Mouse (Mus musculus): ENCODE measurements around the gene Ankfy1. TPM values are rescaled to one million over a fixed set of nuclear protein-coding genes. Genes with fewer than 3 reads are reported as not detected.

Gene Ankfy1
- polyA plus RNA-seq (2015; fragmentation: Nextera tagmentation; extraction: Ambion mirVana): 10.6 and 10.9 TPM in 2 replicates

DNA sequence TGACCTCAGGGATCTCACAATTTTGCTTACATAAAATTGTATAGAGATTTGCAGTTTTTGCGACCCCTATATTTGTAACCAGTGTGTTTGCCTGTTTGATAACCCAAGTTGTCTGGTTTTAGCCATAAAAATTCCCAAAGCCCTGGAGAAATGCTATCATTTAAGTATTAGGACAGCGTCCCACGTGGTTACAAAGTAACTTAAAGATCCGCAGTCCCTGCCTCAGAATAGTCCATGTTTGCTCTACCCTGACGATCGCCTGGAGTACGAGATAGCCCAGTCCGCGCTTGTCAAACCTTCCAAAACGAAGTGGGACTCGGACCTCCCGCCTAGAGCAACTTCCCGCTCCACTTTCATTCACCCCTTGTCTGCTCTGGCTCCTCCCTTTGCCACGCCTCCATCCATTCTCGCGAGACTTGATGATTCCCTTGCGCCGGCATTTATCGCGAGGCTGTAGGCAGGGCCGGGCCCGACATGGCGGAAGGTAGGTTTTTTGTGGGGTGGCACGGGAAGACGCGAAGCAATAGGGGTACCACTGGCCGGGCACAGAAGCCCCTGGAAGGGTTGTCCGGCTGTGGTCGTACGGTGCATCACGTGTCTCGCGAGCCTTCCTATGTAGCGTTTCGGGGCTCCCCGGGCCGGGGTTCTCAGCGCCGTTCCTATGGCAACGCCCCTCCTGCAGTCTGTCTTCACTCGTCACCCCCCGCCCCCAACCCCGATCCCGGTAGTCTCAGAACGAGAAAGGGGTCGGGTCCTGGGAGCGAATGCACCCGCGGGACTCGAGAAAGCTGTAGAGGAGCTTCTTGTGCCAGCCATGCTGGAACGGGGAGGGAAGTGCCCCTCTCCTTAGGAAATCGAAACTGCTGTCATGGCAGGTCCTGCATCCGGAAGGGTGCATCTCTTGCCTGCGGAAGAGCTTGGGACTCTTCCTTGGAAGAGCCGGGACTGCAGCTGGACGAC is at the start of gene Ankfy1:
Ankfy1 (plus strand) TSS at position 456 of the 960 bp plus-strand sequence.
- Histone ChIP-seq H3K4me2 (peak within 1 kb of the TSS; percentile 82), H3K4me3 (replicated peaks) (peak within 1 kb of the TSS; percentile 94), H3K9ac (peak within 1 kb of the TSS; percentile 87), H3K27me3 (no peaks in the 10 kb centered on the region), H3K27ac (replicated peaks) (peak within 1 kb of the TSS; percentile 93), H3K9me3 (replicated peaks) (no peaks in the 10 kb centered on the region), H3K36me3 (replicated peaks) (no peaks in the 10 kb centered on the region), H3K4me1 (replicated peaks) (peaks cover 78% of the 10 kb centered on the region)
- ATAC-seq (ENCODE audit: insufficient read depth): peak; percentile 88
- WGBS (ENCODE audit: insufficient replicate concordance): under 1% methylated on average over 56 of the region's 56 CpGs

DNA sequence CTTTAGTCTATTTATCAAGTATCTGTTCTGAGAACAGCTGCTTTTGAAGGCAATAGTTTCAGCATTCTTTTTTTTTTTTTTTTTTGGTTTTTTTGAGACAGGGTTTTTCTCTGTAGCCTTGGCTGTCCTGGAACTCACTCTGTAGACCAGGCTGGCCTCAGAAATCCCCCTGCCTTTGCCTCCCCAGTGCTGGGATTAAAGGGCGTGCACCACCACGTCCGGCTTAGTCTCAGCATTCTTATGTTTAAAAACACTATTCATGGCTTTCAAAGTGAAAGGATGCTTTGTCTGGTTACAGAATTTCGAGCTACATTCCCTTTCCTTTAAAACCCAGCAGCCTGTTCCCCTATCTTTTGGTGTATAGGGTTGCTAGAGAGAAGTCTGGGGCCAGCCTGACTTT is 47.1 kb upstream of the Ankfy1 start:
- WGBS (ENCODE audit: insufficient replicate concordance): 76% methylated on average over 4 of the region's 4 CpGs
- Histone ChIP-seq H3K4me1 (replicated peaks) (no peaks in the 10 kb centered on the region), H3K9me3 (replicated peaks) (no peaks in the 10 kb centered on the region), H3K4me2 (no peak overlapping the region), H3K9ac (no peak overlapping the region), H3K36me3 (replicated peaks) (no peaks in the 10 kb centered on the region), H3K4me3 (replicated peaks) (no peak overlapping the region), H3K27me3 (no peaks in the 10 kb centered on the region), H3K27ac (replicated peaks) (no peak overlapping the region)
- ATAC-seq (ENCODE audit: insufficient read depth): no peak

DNA sequence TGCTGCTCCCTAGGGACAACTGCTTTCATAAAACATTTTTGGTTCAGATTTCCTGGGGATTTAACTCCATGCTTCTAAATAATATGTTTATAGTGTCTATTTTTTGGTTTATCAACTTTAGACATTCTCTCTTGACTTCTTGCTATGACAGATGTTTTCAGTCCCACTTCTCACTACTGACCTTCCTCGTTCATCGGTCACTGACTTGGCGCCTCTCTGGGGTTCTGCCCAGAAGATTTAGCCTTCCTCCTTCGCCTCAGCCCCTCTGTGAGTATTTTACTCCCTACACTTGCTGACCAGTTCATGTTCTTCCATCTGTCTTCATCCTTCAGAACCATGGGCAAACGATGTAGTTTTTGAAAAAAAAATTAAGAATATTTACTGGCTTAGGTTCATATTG is 44.4 kb upstream of the Ankfy1 start:
- H3K9ac ChIP-seq: no peak overlapping the region
- H3K27me3 ChIP-seq: no peaks in the 10 kb centered on the region
- no peak for ATAC-seq (ENCODE audit: insufficient read depth)
- no peaks in the 10 kb centered on the region for H3K9me3 ChIP-seq (replicated peaks)
- no peaks in the 10 kb centered on the region for H3K4me1 ChIP-seq (replicated peaks)
- no peak overlapping the region for H3K27ac ChIP-seq (replicated peaks)
- H3K4me2 ChIP-seq: no peak overlapping the region
- no peak overlapping the region for H3K4me3 ChIP-seq (replicated peaks)
- no peaks in the 10 kb centered on the region for H3K36me3 ChIP-seq (replicated peaks)
- WGBS (ENCODE audit: insufficient replicate concordance): 79% methylated on average over 5 of the region's 5 CpGs

DNA sequence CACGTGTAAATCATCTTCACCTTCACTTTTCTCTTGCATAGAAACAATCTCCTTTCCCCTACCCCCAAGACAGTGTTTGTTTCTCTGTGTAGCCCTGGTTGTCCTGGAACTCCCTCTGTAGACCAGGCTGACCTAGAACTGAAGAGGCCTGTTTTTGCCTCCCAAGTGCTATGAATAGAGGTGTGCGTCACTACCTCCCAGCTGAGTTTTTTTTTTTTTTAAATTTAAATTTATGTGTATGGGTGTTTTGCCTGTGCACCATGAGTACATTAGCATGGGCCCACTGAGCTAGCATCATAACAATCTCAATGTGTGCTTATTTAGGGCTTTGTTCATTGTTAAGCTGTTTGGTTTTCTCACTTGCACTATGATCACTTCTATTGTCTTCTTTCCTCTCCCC is 39.5 kb upstream of the Ankfy1 start:
- Histone ChIP-seq H3K4me2 (no peak overlapping the region), H3K27ac (replicated peaks) (no peak overlapping the region), H3K36me3 (replicated peaks) (no peaks in the 10 kb centered on the region), H3K9ac (no peak overlapping the region), H3K9me3 (replicated peaks) (no peaks in the 10 kb centered on the region), H3K27me3 (no peaks in the 10 kb centered on the region), H3K4me1 (replicated peaks) (no peaks in the 10 kb centered on the region), H3K4me3 (replicated peaks) (no peak overlapping the region)
- no peak for ATAC-seq (ENCODE audit: insufficient read depth)
- WGBS (ENCODE audit: insufficient replicate concordance): 60% methylated on average over 2 of the region's 2 CpGs

DNA sequence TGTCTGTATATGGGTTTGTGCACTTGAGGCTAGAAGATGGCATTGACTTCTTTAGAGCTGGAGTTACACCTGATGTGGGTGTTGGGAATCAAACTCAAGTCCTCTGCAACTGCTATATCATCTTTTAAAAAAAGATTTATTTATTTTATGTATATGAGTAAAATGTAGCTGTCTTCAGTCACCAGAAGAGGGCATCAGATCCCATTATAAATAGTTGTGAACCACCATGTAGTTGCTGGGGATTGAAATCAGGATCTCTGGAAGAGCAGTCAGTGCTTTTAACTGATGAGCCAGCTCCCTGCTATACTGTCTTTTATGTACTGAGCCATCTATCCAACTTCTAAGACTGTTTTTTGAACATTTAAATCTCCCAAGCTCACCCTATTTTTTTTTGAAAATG is 29.9 kb upstream of the Ankfy1 start:
- no peaks in the 10 kb centered on the region for H3K9me3 ChIP-seq (replicated peaks)
- H3K27ac ChIP-seq (replicated peaks): no peak overlapping the region
- no peak overlapping the region for H3K9ac ChIP-seq
- no peak overlapping the region for H3K4me2 ChIP-seq
- no peak overlapping the region for H3K4me3 ChIP-seq (replicated peaks)
- peaks cover 4% of the 10 kb centered on the region; the same call in 1 of the 2 replicates for H3K4me1 ChIP-seq (replicated peaks)
- no peak for ATAC-seq (ENCODE audit: insufficient read depth)
- no peaks in the 10 kb centered on the region for H3K36me3 ChIP-seq (replicated peaks)
- H3K27me3 ChIP-seq: no peaks in the 10 kb centered on the region

DNA sequence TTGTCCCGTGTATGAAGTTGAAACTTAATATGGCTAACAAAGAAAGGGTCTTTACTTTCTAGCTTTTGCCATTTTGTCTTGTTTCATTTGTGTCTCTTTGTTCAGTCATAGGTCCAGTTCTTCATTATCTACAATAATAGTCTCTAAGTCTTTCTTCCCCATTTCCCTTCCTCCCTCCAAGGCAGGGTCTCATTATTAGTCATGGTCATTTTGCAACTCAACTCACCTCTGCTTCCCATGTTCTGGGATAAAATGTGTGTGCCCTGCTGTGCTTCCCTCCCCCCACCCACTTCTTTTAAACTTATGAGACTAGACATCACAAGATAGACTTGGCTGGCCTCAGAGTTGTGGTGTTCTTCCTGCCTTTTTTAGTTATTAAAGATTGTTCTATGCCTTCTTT is 29.4 kb upstream of the Ankfy1 start:
- WGBS (ENCODE audit: insufficient replicate concordance): 73% methylated on average over 1 of the region's 1 CpGs
- H3K9ac ChIP-seq: no peak overlapping the region

DNA sequence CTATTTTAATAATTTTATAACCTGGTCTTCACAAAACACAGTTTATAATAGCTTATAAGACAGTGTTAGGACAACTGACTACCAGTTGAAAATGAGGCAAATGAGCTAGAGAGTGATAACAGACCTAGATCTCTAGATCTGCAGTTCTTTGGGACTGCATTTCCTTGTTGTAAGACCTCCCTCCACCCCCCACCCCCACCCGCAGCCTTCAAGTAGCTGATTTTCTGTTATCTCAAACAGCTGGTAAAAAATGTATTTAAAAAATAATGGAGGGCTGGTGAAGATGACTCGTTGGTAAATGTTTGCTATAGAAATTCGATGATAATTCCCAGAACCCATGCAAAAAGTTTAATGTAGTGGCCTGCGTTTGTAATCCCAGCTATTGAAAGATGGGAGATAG is 25.2 kb upstream of the Ankfy1 start:
- 53% methylated on average over 4 of the region's 4 CpGs for WGBS (ENCODE audit: insufficient replicate concordance)
- H3K4me1 ChIP-seq (replicated peaks): peaks cover 4% of the 10 kb centered on the region; the same call in 1 of the 2 replicates
- ATAC-seq (ENCODE audit: insufficient read depth): no peak

More for the DNA sequence above, 29.4 kb upstream of the Ankfy1 start:
- Histone ChIP-seq H3K27ac (replicated peaks) (no peak overlapping the region), H3K27me3 (no peaks in the 10 kb centered on the region), H3K36me3 (replicated peaks) (no peaks in the 10 kb centered on the region), H3K4me3 (replicated peaks) (no peak overlapping the region), H3K4me1 (replicated peaks) (peaks cover 4% of the 10 kb centered on the region; the same call in 1 of the 2 replicates), H3K9me3 (replicated peaks) (no peaks in the 10 kb centered on the region), H3K4me2 (no peak overlapping the region)
- no peak for ATAC-seq (ENCODE audit: insufficient read depth)

DNA sequence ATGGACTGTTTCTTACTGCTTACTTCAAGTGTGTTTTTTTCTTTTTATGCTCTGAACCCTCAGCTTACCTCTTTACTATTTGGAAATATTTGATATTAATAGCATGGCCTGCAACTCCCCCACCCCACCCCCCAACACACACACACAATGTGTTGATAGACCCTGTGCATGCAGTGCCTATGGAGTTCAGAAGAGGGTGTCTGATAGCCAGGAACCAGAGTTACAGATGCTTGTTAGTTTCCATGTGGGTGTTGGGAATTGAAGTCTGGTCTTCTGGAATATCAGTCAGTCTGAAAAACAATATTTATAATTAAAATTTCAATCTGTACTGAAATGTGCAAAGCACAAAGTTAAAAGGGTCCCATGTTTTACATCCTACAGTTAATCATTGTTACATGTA is 19.2 kb upstream of the Ankfy1 start:
- Histone ChIP-seq H3K4me3 (replicated peaks) (no peak overlapping the region), H3K9ac (no peak overlapping the region), H3K27ac (replicated peaks) (no peak overlapping the region), H3K4me1 (replicated peaks) (peaks cover 13% of the 10 kb centered on the region), H3K36me3 (replicated peaks) (0 out of 2 replicates have a peak, but pooled peaks cover 4% of the 10 kb centered on the region), H3K4me2 (no peak overlapping the region), H3K9me3 (replicated peaks) (no peaks in the 10 kb centered on the region), H3K27me3 (no peaks in the 10 kb centered on the region)
- ATAC-seq (ENCODE audit: insufficient read depth): no peak

More for the DNA sequence above, 25.2 kb upstream of the Ankfy1 start:
- H3K9me3 ChIP-seq (replicated peaks): no peaks in the 10 kb centered on the region
- 0 out of 2 replicates have a peak, but pooled peaks cover 4% of the 10 kb centered on the region for H3K36me3 ChIP-seq (replicated peaks)
- no peaks in the 10 kb centered on the region for H3K27me3 ChIP-seq
- no peak overlapping the region for H3K4me2 ChIP-seq
- no peak overlapping the region for H3K27ac ChIP-seq (replicated peaks)
- no peak overlapping the region for H3K9ac ChIP-seq
- H3K4me3 ChIP-seq (replicated peaks): no peak overlapping the region

DNA sequence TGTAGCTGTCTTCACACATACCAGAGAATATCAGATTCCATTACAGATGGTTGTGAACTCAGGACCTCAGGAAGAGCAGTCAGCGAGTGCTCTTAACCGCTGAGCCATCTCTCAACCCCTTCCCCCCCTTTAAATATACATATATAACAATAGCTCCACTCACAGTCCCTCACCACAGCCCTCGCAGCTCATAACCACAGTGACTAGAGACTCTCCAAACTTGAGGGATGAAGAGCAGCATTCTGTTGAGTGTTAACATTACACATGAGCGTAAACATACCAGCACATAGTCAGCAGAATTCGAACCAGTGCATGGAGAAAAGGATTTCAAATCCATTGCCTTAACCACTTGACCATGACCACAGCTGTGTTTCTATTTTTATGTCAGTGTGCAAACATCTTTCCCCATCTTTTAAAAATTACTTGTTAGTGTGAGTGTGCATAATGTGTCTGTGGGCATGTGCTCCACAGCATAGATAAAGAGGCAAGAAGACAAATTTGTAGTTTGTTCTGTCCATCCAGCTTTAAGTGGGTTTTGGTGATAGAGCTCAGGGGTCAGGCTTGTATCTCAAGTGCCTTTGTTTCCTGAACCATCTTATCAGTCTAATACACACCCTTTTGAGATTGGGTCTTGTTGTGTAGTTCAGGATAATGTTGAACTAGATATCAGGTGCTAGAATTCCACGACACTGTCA is 18.4 kb upstream of the Ankfy1 start:
- 0 out of 2 replicates have a peak, but pooled peaks have one; percentile 34 for ATAC-seq (ENCODE audit: insufficient read depth)
- Histone ChIP-seq H3K27ac (replicated peaks) (no peak overlapping the region), H3K9me3 (replicated peaks) (no peaks in the 10 kb centered on the region), H3K9ac (no peak overlapping the region), H3K4me2 (no peak overlapping the region), H3K27me3 (no peaks in the 10 kb centered on the region), H3K36me3 (replicated peaks) (0 out of 2 replicates have a peak, but pooled peaks cover 4% of the 10 kb centered on the region), H3K4me3 (replicated peaks) (no peak overlapping the region), H3K4me1 (replicated peaks) (peaks cover 13% of the 10 kb centered on the region)
- 33% methylated on average over 6 of the region's 6 CpGs for WGBS (ENCODE audit: insufficient replicate concordance)

DNA sequence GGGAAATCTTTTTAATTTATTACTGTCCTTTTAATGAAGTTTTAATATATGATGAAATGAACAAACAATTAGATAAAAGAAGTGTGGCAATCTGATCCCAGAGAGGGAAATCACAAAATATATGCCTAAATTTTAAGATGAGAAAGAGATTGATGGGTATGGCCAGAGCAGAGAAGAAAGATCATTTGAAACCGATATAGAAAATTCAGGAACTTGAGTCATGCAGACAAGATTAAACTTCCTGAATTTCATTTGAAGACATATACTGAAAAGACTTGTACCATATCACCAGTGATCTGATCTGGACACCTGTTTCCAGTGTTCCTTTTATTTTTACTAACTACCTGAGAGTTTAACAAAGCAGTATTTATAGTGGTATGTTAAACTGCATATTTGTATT is 17.4 kb upstream of the Ankfy1 start:
- Histone ChIP-seq H3K36me3 (replicated peaks) (0 out of 2 replicates have a peak, but pooled peaks cover 4% of the 10 kb centered on the region), H3K27me3 (no peaks in the 10 kb centered on the region), H3K4me3 (replicated peaks) (no peak overlapping the region), H3K9me3 (replicated peaks) (no peaks in the 10 kb centered on the region), H3K4me2 (no peak overlapping the region), H3K27ac (replicated peaks) (no peak overlapping the region), H3K4me1 (replicated peaks) (peaks cover 13% of the 10 kb centered on the region), H3K9ac (no peak overlapping the region)
- 25% methylated on average over 1 of the region's 1 CpGs for WGBS (ENCODE audit: insufficient replicate concordance)
- ATAC-seq (ENCODE audit: insufficient read depth): no peak

DNA sequence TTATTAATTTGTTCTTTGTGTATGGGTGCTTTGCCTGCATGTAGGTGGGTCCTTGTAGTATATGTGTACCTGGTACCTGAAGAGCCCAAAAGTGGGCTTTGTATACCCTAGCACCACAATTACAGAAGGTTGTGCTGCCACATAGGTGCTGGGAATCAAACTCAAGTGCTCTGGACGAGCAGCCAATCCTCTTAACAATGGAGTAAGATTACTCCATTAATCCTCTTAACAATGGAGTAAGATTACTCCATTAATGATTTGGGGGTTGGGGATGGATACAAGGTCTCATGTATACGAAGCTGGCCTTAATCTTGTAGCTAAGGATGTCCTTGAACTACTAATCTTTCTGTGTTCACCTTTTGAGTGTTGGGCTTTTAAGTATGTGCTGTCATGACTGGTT is 14.5 kb upstream of the Ankfy1 start:
- Histone ChIP-seq H3K4me3 (replicated peaks) (no peak overlapping the region), H3K9me3 (replicated peaks) (no peaks in the 10 kb centered on the region), H3K27me3 (no peaks in the 10 kb centered on the region), H3K27ac (replicated peaks) (no peak overlapping the region), H3K4me1 (replicated peaks) (peaks cover 13% of the 10 kb centered on the region), H3K9ac (no peak overlapping the region), H3K4me2 (no peak overlapping the region), H3K36me3 (replicated peaks) (0 out of 2 replicates have a peak, but pooled peaks cover 3% of the 10 kb centered on the region)
- no peak for ATAC-seq (ENCODE audit: insufficient read depth)
- 56% methylated on average over 2 of the region's 2 CpGs for WGBS (ENCODE audit: insufficient replicate concordance)

Data from liver, embryonic 15.5 days (tissue).